Mouse (Mus musculus) heart, adult 2 months (tissue): ENCODE results near the gene Zc3hav1. TPM values are rescaled to one million over a fixed set of nuclear protein-coding genes. Genes with fewer than 3 reads are reported as not detected.
A peak's percentile ranks its signal among the peaks of the same experiment; 100 is the strongest.
"Not testable (repeated sequence)": the region's sequence is repeated elsewhere in the genome, so short reads cannot be mapped to it uniquely, and the experiment has no call there.

Experiments used
- DNase-seq, 2 experiments: peaks; one replicate each; pipeline ENCODE4 v3.0.0; 2021
- H3K27ac ChIP-seq: fragments of 200-600 bp; 2 replicates; pipeline ENCODE4 v1.8.1; 2022
- H3K27me3 ChIP-seq: fragments of 200-500 bp; 2 replicates; pipeline ENCODE4 v1.6.1; 2012; ENCODE audit warnings: mild to moderate bottlenecking, low read length, inconsistent platforms, mixed read lengths; ENCODE audit not compliant: control insufficient read depth, insufficient read depth
- H3K36me3 ChIP-seq: fragments of 200-500 bp; 2 replicates; pipeline ENCODE4 v1.6.1; 2012; ENCODE audit warnings: low read length, inconsistent platforms; ENCODE audit not compliant: control insufficient read depth, insufficient read depth
- H3K4me1 ChIP-seq: fragments of 200-500 bp; 2 replicates; pipeline ENCODE4 v1.6.1; 2011; ENCODE audit warnings: low read length; ENCODE audit not compliant: control insufficient read depth, insufficient read depth
- H3K4me3 ChIP-seq: fragments of 200-600 bp; 2 replicates; pipeline ENCODE4 v1.8.1; 2022
- H3K79me2 ChIP-seq: fragments of 200-500 bp; replicated peaks from 2 replicates; pipeline ENCODE4 v1.6.1; 2012; ENCODE audit warnings: mild to moderate bottlenecking, inconsistent platforms, low read length, moderate library complexity, mixed read lengths; ENCODE audit not compliant: control insufficient read depth, insufficient read depth
- H3K9ac ChIP-seq: fragments of 200-500 bp; 2 replicates; pipeline ENCODE4 v1.6.1; 2012; ENCODE audit warnings: low read depth, mild to moderate bottlenecking, control low read depth, inconsistent platforms, low read length, mixed read lengths
- CTCF ChIP-seq: fragments of 200-600 bp; IDR thresholded peaks from 2 replicates; pipeline ENCODE4 v1.8.1; 2022; ENCODE audit warnings: antibody characterized with exemption, mild to moderate bottlenecking, moderate library complexity
- EP300 ChIP-seq: fragments of 200-500 bp; IDR thresholded peaks from 2 replicates; pipeline ENCODE4 v1.6.1; 2011; ENCODE audit warnings: low read depth, low read length, control low read depth; ENCODE audit not compliant: insufficient read depth
- POLR2A ChIP-seq: fragments of 200-500 bp; IDR thresholded peaks from 2 replicates; pipeline ENCODE4 v1.6.1; 2011; ENCODE audit warnings: mild to moderate bottlenecking, low read depth, low read length, control low read depth; ENCODE audit not compliant: insufficient read depth
- WGBS: fragments of 180-500 bp; shearing (Covaris S2); methylation state at CpG from one replicate; pipeline ENCODE4 v1.1.7; 2018; 5-methylcytosine and 5-hydroxymethylcytosine counted together
- intact Hi-C: fragments of 180-260 bp; cut with DNase I; formaldehyde crosslinking; loops from one replicate; pipeline ENCODE4 v1.15.1; 2025
- polyA plus RNA-seq: library from polyadenylated mRNA; depleted of rRNA; stranded (reverse); fragments of >200 nt; gene quantifications from 2 replicates; pipeline ENCODE4 v1.2.3, GENCODE M21; 2012
- total RNA-seq, 2 experiments: library from RNA; stranded (reverse); gene quantifications; 2 replicates each; pipeline ENCODE4 v1.2.3; 2021

Gene Zc3hav1
- total and polyA plus RNA-seq, 3 experiments, result 7.9 to 14.6 (median 13.9) TPM

GRCm38 (mm10) chr6:38358253-38359027 lies 4.0 kb upstream of the Zc3hav1 start:
- Histone ChIP-seq H3K36me3 (no peaks in the 10 kb centered on the region), H3K27ac (no peak overlapping the region), H3K79me2 (no peaks in the 10 kb centered on the region), H3K9ac (no peak overlapping the region), H3K27me3 (no peaks in the 10 kb centered on the region), H3K4me3 (no peak overlapping the region), H3K4me1 (no peaks in the 10 kb centered on the region)
- WGBS, result 72% methylated on average over 8 of the region's 8 CpGs
- DNase-seq, result no peak
- intact Hi-C loops, result loop anchor here (10.0 kb wide), 1 partner anchor 176 kb away; the partner anchor contains the start of gene Fmc1
- TF ChIP-seq EP300 (no peak), POLR2A (no peak), CTCF (no peak)

GRCm38 (mm10) chr6:38357603-38358252 lies 3.3 kb upstream of the Zc3hav1 start:
- 77% methylated on average over 5 of the region's 5 CpGs for WGBS
- Histone ChIP-seq H3K27me3 (no peaks in the 10 kb centered on the region), H3K4me1 (no peaks in the 10 kb centered on the region), H3K27ac (no peak overlapping the region), H3K9ac (no peak overlapping the region), H3K36me3 (no peaks in the 10 kb centered on the region), H3K4me3 (no peak overlapping the region), H3K79me2 (no peaks in the 10 kb centered on the region)
- no peak for DNase-seq
- TF ChIP-seq CTCF (no peak), POLR2A (no peak), EP300 (no peak)
- intact Hi-C loops, result loop anchor here (10.0 kb wide), 1 partner anchor 177 kb away; the partner anchor contains the start of gene Fmc1

DNA sequence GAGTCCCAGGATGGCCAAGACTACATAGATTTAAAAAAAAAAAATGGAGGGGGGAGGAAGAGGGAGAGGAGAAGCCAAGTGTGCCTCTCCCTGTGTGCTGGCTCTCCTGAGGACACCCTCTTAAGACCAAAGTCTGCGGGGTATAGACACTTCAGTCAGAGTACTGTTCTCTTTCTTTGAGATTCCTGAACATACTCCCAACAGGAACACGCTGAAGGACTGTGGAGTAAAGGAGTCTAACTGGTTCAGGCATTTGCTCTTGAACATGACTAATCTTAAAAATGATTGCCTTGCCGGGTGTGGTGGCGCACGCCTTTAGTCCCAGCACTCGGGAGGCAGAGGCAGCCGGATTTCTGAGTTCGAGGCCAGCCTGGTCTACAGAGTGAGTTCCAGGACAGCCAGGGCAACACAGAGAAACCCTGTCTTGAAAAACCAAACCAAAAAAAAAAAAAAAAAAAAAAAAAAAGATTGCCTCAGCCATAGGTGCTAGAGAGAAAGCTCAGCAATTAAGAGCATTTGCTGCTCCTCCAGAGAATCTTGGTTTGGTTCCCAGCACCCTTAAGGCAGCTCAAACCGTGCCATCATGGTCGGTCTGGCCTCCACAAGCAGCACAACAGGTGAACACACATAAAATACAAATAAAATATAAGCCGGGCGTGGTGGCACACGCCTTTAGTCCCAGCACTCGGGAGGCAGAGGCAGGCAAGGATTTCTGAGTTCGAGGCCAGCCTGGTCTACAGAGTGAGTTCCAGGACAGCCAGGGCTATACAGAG lies 2.4 kb upstream of the Zc3hav1 start:
- H3K9ac ChIP-seq, H3K4me1 ChIP-seq, H3K36me3 ChIP-seq, DNase-seq, H3K79me2 ChIP-seq, H3K27ac ChIP-seq, H3K4me3 ChIP-seq, H3K27me3 ChIP-seq: not testable (repeated sequence)
- intact Hi-C loops, result loop anchor here (10.0 kb wide), 1 partner anchor 178 kb away; the partner anchor contains the start of gene Fmc1
- WGBS, result 90% methylated on average over 15 of the region's 15 CpGs

DNA sequence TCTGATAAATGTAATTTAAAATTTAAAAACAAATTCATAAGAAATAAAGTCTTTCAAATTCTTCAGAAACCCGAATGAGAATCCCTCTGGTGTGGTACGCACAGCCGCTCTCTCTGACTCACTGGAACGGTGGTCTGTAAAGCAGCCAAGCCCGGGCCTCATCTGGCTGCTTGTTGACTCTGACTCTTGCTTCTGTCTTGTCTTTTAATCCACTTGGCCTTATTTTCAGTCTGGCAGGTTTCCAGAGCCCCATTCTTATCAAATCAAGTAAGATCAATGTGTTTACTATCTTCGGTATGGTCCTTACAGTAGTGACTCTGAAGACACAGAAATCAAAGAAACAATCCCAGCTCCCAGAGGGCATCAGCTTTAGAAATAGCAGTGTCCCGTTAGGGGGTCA lies 1.5 kb upstream of the Zc3hav1 start:
- Histone ChIP-seq H3K27me3 (no peaks in the 10 kb centered on the region), H3K27ac (no peak overlapping the region), H3K79me2 (0 out of 2 replicates have a peak, but pooled peaks cover 1% of the 10 kb centered on the region), H3K4me3 (no peak overlapping the region), H3K9ac (no peak overlapping the region), H3K36me3 (0 out of 2 replicates have a peak, but pooled peaks cover 2% of the 10 kb centered on the region), H3K4me1 (peaks cover 3% of the 10 kb centered on the region)
- intact Hi-C loops, result loop anchor here (10.0 kb wide), 1 partner anchor 179 kb away; the partner anchor contains the start of gene Fmc1
- DNase-seq, result no peak
- 61% methylated on average over 7 of the region's 7 CpGs for WGBS
- TF ChIP-seq CTCF (no peak), POLR2A (no peak), EP300 (no peak)

- Histone ChIP-seq H3K4me1 (peaks cover 6% of the 10 kb centered on the region), H3K79me2 (0 out of 2 replicates have a peak, but pooled peaks cover 1% of the 10 kb centered on the region), H3K27ac (peak overlapping the region; percentile 97), H3K36me3 (0 out of 2 replicates have a peak, but pooled peaks cover 2% of the 10 kb centered on the region), H3K27me3 (no peaks in the 10 kb centered on the region), H3K9ac (peak overlapping the region; percentile 29; the same call in 1 of the 2 replicates), H3K4me3 (peak overlapping the region; percentile 52)
- 20% methylated on average over 8 of the region's 8 CpGs for WGBS
- TF ChIP-seq CTCF, result no peak
- no peak for TF ChIP-seq EP300
- no peak for TF ChIP-seq POLR2A
- intact Hi-C loops, result loop anchor here (10.0 kb wide), 1 partner anchor 179 kb away; the partner anchor contains the start of gene Fmc1
- DNase-seq, result peak in 1 of 2 experiments; percentile 20
Measured at GRCm38 (mm10) chr6:38355354-38355823, 986 bp upstream of the Zc3hav1 start.
